Mouse (Mus musculus) small intestine, adult 2 months (tissue): ENCODE data around the gene Zfp318. TPM values are rescaled to one million over a fixed set of nuclear protein-coding genes. Genes with fewer than 3 reads are reported as not detected.

Experiments
- H3K27ac ChIP-seq: fragments of 200-500 bp; 2 replicates; pipeline ENCODE4 v1.5.1; 2012; ENCODE audit warnings: low read depth, low read length, control low read depth, inconsistent platforms; ENCODE audit not compliant: insufficient read depth
- H3K27me3 ChIP-seq: fragments of 200-500 bp; 2 replicates; pipeline ENCODE4 v1.6.1; 2012; ENCODE audit warnings: mild to moderate bottlenecking, moderate library complexity, low read length, inconsistent platforms; ENCODE audit not compliant: control insufficient read depth, insufficient read depth
- H3K36me3 ChIP-seq: fragments of 200-500 bp; 2 replicates; pipeline ENCODE4 v1.6.1; 2012; ENCODE audit warnings: mild to moderate bottlenecking, low read length, control low read depth, inconsistent platforms; ENCODE audit not compliant: control insufficient read depth, insufficient read depth
- H3K4me1 ChIP-seq: fragments of 200-500 bp; 2 replicates; pipeline ENCODE4 v1.6.1; 2012; ENCODE audit warnings: low read length, inconsistent platforms, mixed read lengths; ENCODE audit not compliant: control insufficient read depth, insufficient read depth, insufficient read length
- H3K4me3 ChIP-seq: fragments of 200-500 bp; 2 replicates; pipeline ENCODE4 v1.5.1; 2012; ENCODE audit warnings: low read depth, mild to moderate bottlenecking, control low read depth, inconsistent platforms, low read length, moderate library complexity
- CTCF ChIP-seq: fragments of 200-500 bp; IDR thresholded peaks from 2 replicates; pipeline ENCODE4 v1.5.1; 2012; ENCODE audit warnings: low read depth, mild to moderate bottlenecking, control low read depth, inconsistent platforms, low read length, moderate library complexity, mixed read lengths; ENCODE audit not compliant: insufficient replicate concordance, insufficient read length; ENCODE audit errors: extremely low read depth
- POLR2A ChIP-seq: fragments of 200-500 bp; IDR thresholded peaks from 2 replicates; pipeline ENCODE4 v1.6.1; 2012; ENCODE audit warnings: low read depth, mild to moderate bottlenecking, control low read depth, inconsistent platforms, low read length, moderate library complexity
- WGBS: fragments of 180-500 bp; shearing (Covaris S2); methylation state at CpG from one replicate; pipeline ENCODE4 v1.1.7; 2018; 5-methylcytosine and 5-hydroxymethylcytosine counted together
- polyA plus RNA-seq: library from polyadenylated mRNA; depleted of rRNA; stranded (reverse); fragments of >200 nt; gene quantifications from 2 replicates; pipeline ENCODE4 v1.2.3, GENCODE M21; 2012; rRNA removed

Zfp318 gene
- 1.9 and 5.8 TPM in 2 replicates for polyA plus RNA-seq

DNA sequence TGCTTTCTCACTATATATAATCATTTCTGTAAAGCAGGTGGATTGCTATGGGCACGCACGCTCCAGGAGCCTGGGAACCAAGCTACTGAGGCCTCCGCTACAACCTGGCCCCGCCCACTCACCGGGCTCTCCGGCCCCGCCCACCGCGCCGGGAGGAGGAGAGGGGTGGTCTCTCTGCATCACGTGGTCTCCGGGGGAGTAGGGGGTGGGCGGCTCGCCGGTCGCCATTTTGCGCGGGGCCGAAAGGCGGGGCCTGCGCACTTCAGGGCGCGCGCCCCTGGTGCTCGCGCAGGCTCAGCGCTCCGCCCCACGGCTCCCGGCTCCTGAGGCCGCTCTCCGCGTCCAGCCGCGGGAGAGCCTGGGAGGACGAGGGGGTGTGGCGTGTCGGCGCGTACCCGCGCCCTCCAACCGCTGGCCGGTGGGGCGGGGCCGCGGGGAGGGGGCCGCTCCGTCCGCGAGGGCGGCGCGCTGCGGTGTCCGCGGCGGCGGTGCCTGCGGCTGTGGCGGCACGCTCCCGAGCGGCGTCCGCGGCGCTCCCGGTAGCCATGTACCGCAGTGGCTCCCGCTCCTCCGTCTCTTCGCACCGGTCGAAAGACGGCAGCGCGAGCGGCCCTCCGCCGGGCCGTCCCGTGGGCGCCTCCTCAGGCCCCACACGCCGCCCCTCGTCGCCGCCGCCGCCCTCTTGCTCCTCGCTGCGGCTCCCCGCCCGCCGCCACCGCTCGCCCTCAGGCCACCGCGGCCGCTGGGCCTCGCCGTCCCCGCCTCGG lies at the start of gene Zfp318:
Gene Zfp318, plus strand, starts transcription at position 438 of the 767 bp plus-strand sequence.
- TF ChIP-seq POLR2A (peak; percentile 58; the same call in 1 of the 2 replicates), CTCF (no peak)
- peaks cover 2% of the 10 kb centered on the region; the same call in 1 of the 2 replicates for H3K36me3 ChIP-seq
- H3K4me1 ChIP-seq: no peaks in the 10 kb centered on the region
- peak within 1 kb of the TSS; percentile 96 for H3K4me3 ChIP-seq
- no peaks in the 10 kb centered on the region; the same call in 1 of the 2 replicates for H3K27me3 ChIP-seq
- no peak within 1 kb of the TSS; the same call in 1 of the 2 replicates for H3K27ac ChIP-seq
- WGBS: under 1% methylated on average over 100 of the region's 105 CpGs

DNA sequence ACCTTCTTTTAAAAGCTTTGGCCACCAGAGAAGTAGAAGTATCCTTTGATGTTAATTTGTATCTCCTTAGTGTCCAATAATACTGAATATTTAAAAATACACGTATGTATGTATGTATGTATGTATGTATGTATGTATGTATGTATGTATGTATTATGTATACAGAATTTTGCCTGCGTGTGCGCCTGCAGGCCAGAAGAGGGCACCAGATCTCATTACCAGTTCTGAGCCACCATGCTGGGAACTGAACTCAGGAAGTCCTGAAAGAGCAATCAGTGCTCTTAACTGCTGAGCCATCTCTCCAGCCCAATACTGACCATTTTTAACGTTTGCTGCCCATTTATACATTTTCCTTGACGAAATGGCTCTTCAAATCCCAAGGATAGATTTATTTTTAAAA lies 47.1 kb upstream of the Zfp318 start:
- Histone ChIP-seq H3K27ac (no peak overlapping the region), H3K27me3 (no peaks in the 10 kb centered on the region), H3K36me3 (no peaks in the 10 kb centered on the region), H3K4me1 (no peaks in the 10 kb centered on the region), H3K4me3 (no peak overlapping the region)
- whole genome bisulfite sequencing: 40% methylated on average over 5 of the region's 5 CpGs
- TF ChIP-seq CTCF (peak; percentile 40; the same call in 1 of the 2 replicates), POLR2A (no peak)

GRCm38 (mm10) chr17:46341208-46341607 lies 42.3 kb upstream of the Zfp318 start:
- no peaks in the 10 kb centered on the region for H3K4me1 ChIP-seq
- no peak overlapping the region for H3K27ac ChIP-seq
- TF ChIP-seq CTCF (no peak), POLR2A (no peak)
- no peaks in the 10 kb centered on the region for H3K27me3 ChIP-seq
- no peaks in the 10 kb centered on the region for H3K36me3 ChIP-seq
- 63% methylated on average over 7 of the region's 7 CpGs for WGBS
- H3K4me3 ChIP-seq: no peak overlapping the region

DNA sequence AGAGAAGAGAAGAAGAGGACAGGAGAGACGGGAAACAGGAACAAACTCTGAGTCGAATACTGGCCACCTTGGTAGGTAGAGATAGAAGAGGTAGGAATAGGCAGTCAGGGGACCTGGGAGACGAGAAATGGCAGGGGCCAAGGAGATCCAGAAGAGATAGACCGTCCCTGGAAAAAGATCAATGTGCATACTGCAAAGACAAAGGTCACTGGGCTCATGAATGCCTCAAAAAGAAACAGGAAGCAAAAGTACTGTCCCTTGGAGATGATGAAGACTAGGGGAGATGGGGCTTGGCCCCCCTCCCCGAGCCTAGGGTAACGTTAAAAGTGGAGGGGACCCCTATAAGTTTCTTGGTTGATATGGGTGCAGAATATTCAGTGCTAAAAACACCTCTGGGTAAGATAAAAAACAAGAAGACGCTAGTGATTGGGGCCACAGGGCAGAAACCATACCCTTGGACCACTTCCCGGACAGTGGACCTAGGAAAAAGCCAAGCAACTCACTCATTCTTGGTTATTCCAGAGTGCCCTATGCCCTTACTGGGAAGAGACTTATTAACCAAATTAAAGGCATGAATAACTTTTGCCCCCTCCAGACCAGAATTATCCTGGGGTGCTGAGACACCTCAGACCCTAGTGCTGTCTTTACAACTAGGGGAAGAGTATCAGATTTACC lies 32.4 kb upstream of the Zfp318 start:
- Histone ChIP-seq H3K4me3 (no peak overlapping the region), H3K36me3 (no peaks in the 10 kb centered on the region), H3K27me3 (no peaks in the 10 kb centered on the region), H3K4me1 (no peaks in the 10 kb centered on the region), H3K27ac (no peak overlapping the region)
- WGBS: 73% methylated on average over 8 of the region's 8 CpGs
- no peak for TF ChIP-seq CTCF
- no peak for TF ChIP-seq POLR2A

GRCm38 (mm10) chr17:46371783-46372182 lies 11.7 kb upstream of the Zfp318 start:
- WGBS: 66% methylated on average over 3 of the region's 3 CpGs

GRCm38 (mm10) chr17:46378564-46378963 lies 5.0 kb upstream of the Zfp318 start:
- H3K4me3 ChIP-seq: no peak overlapping the region
- H3K27ac ChIP-seq: no peak overlapping the region
- H3K27me3 ChIP-seq: no peaks in the 10 kb centered on the region
- WGBS: 88% methylated on average over 3 of the region's 3 CpGs
- H3K36me3 ChIP-seq: no peaks in the 10 kb centered on the region
- no peaks in the 10 kb centered on the region for H3K4me1 ChIP-seq
- TF ChIP-seq POLR2A: no peak
- TF ChIP-seq CTCF: no peak

More at GRCm38 (mm10) chr17:46371783-46372182, 11.7 kb upstream of the Zfp318 start:
- no peaks in the 10 kb centered on the region for H3K27me3 ChIP-seq
- H3K4me3 ChIP-seq: no peak overlapping the region
- H3K27ac ChIP-seq: no peak overlapping the region
- TF ChIP-seq CTCF: peak; percentile 55; the same call in 1 of the 2 replicates
- TF ChIP-seq POLR2A: no peak
- no peaks in the 10 kb centered on the region for H3K4me1 ChIP-seq
- H3K36me3 ChIP-seq: no peaks in the 10 kb centered on the region
